Mouse (Mus musculus): ENCODE results near the gene Rc3h1. TPM values are rescaled to one million over a fixed set of nuclear protein-coding genes. Genes with fewer than 3 reads are reported as not detected.

The Rc3h1 gene
- polyA plus RNA-seq, 1 experiment = 29.7 TPM

GRCm38 (mm10) chr1:160985477-160985876 is 79.3 kb downstream of the Rc3h1 start:
- H3K27ac ChIP-seq (ENCODE audit: insufficient read depth, low read length) = no peak overlapping the region
- H3K4me3 ChIP-seq (ENCODE audit: insufficient read depth, low read length) = no peak overlapping the region
- TF ChIP-seq POLR2A (IDR thresholded peaks at IDR 0.05; ENCODE audit: low read depth, low read length) = no peak
- TF ChIP-seq CTCF (IDR thresholded peaks at IDR 0.05; ENCODE audit: borderline replicate concordance, insufficient read depth, low read length) = no peak
- no peaks in the 10 kb centered on the region for H3K4me1 ChIP-seq (ENCODE audit: control insufficient read depth, insufficient read depth, low read length)

DNA sequence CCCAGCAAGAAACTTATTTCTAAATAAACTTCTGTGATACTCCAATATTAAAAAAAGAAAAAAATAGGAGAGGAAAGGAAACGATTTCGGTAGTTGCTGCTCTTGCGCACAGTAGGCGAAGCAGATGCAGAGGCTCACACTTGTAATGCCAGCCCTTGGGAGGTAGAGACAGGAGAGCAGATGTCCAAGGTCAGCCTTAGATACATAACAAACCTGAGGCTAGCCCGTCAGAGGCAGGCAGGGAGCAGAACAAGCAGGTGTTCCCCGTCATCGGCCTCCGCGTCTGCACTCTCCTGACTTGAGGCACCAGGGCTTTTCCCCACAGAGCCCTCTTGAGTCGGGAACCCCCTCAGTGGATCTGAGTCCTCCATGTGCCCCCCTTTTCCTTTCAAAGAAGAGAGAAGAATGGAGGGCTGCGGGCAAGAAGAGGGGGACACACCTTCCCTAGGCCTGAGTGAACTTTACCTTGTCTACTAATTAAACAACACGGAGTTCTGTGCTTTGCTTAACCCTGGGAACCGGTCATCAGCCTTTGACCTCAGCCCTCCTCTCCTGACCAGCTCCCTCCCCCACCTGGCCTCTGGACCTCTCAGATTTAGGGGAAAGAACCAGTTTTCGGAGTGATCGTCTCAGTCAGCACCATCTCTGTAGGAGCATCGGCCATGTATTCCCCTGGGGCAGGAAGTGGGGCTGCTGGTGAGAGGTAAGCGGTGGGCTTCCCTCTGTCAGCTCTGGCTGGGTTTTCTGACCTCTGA is 80.8 kb downstream of the Rc3h1 start:
- TF ChIP-seq POLR2A (IDR thresholded peaks at IDR 0.05; ENCODE audit: low read depth, low read length) = no peak
- Histone ChIP-seq H3K27ac (ENCODE audit: insufficient read depth, low read length) (no peak overlapping the region), H3K4me1 (ENCODE audit: control insufficient read depth, insufficient read depth, low read length) (no peaks in the 10 kb centered on the region), H3K4me3 (ENCODE audit: insufficient read depth, low read length) (no peak overlapping the region)

DNA sequence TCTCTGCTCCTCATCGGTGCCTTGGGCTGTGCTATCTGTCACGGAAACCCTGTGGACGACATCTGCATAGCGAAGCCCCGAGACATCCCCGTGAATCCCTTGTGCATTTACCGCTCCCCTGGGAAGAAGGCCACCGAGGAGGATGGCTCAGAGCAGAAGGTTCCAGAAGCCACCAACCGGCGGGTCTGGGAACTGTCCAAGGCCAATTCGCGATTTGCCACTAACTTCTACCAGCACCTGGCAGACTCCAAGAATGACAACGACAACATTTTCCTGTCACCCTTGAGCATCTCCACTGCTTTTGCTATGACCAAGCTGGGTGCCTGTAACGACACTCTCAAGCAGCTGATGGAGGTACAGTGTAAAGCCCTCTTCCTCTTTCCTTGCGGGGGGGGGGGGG is 83.2 kb downstream of the Rc3h1 start:
- TF ChIP-seq POLR2A (IDR thresholded peaks at IDR 0.05; ENCODE audit: low read depth, low read length) (no peak), CTCF (IDR thresholded peaks at IDR 0.05; ENCODE audit: borderline replicate concordance, insufficient read depth, low read length) (no peak)
- Histone ChIP-seq H3K27ac (ENCODE audit: insufficient read depth, low read length) (no peak overlapping the region), H3K4me1 (ENCODE audit: control insufficient read depth, insufficient read depth, low read length) (no peaks in the 10 kb centered on the region), H3K4me3 (ENCODE audit: insufficient read depth, low read length) (no peak overlapping the region)

DNA sequence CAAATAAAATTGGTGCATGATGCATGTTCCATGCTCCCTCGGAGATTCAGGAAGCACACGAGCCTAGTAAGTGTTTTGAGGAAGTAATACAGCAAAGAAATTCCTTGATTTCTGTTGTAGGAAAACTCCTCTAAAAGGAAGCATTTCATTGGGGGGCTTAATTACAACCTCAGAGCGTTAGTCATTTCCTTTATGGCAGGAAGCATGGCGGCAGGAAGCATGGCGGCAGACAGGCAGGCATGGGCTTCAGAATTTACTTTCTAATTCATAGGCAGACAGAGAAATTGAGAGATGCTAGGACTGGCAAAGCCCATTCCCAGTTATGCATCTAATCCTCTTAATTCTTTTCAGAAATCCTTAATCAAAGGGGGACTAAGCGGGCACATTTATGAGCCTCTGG is 87.6 kb downstream of the Rc3h1 start:
- Histone ChIP-seq H3K4me3 (ENCODE audit: insufficient read depth, low read length) (no peak overlapping the region), H3K27ac (ENCODE audit: insufficient read depth, low read length) (no peak overlapping the region)
- TF ChIP-seq POLR2A (IDR thresholded peaks at IDR 0.05; ENCODE audit: low read depth, low read length) (no peak), CTCF (IDR thresholded peaks at IDR 0.05; ENCODE audit: borderline replicate concordance, insufficient read depth, low read length) (no peak)

DNA sequence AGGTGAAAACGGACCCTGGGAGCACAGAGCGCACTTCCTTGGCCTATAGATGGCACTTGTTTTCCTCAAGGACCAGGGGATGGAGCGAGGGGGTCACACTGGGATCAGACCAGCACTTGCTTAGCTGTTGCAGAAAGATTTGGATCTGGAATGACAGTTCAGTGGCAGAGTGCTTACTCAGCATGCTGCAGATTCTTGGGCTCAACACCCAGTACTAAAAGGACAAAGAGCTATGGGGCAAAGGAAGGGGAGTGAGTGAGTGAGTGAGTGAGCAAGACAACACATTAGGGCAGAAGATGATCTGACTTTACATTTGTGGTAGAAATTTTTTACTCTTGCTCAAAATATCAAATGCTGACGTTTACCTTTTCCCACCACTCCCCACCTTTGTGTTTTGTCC is 98.7 kb downstream of the Rc3h1 start:
- H3K4me3 ChIP-seq (ENCODE audit: insufficient read depth, low read length) = no peak overlapping the region
- H3K4me1 ChIP-seq (ENCODE audit: control insufficient read depth, insufficient read depth, low read length) = no peaks in the 10 kb centered on the region
- no peak for TF ChIP-seq CTCF (IDR thresholded peaks at IDR 0.05; ENCODE audit: borderline replicate concordance, insufficient read depth, low read length)
- no peak for TF ChIP-seq POLR2A (IDR thresholded peaks at IDR 0.05; ENCODE audit: low read depth, low read length)
- H3K27ac ChIP-seq (ENCODE audit: insufficient read depth, low read length) = no peak overlapping the region

More for the DNA sequence above, 87.6 kb downstream of the Rc3h1 start:
- no peaks in the 10 kb centered on the region for H3K4me1 ChIP-seq (ENCODE audit: control insufficient read depth, insufficient read depth, low read length)

- no peak for TF ChIP-seq CTCF (IDR thresholded peaks at IDR 0.05; ENCODE audit: borderline replicate concordance, insufficient read depth, low read length)
- TF ChIP-seq POLR2A (IDR thresholded peaks at IDR 0.05; ENCODE audit: low read depth, low read length) = no peak
- H3K4me1 ChIP-seq (ENCODE audit: control insufficient read depth, insufficient read depth, low read length) = no peaks in the 10 kb centered on the region
- no peak overlapping the region for H3K27ac ChIP-seq (ENCODE audit: insufficient read depth, low read length)
- H3K4me3 ChIP-seq (ENCODE audit: insufficient read depth, low read length) = no peak overlapping the region
These were observed 99.3 kb downstream of the Rc3h1 start for GRCm38 (mm10) chr1:161005526-161005925.

DNA sequence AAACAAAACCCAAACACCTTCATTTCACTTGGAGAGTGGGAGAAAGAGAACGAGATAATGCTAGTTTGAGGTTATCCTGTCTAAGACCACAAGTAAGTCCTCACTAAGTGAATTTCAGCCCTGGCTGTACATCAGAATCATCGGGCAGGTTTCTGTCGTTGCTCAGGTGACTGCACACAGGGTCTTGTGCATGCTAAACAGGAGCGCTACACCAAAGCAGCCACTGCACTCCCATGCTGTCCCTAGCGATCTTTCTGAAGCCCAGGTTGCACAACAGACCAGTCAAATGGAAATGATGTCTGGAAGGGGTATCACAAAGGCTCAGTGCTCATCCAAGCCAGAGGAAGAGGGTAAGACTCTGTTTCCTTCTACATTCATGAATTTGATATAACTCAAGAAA is 100.3 kb downstream of the Rc3h1 start:
- TF ChIP-seq POLR2A (IDR thresholded peaks at IDR 0.05; ENCODE audit: low read depth, low read length) (no peak), CTCF (IDR thresholded peaks at IDR 0.05; ENCODE audit: borderline replicate concordance, insufficient read depth, low read length) (no peak)
- H3K4me1 ChIP-seq (ENCODE audit: control insufficient read depth, insufficient read depth, low read length) = no peaks in the 10 kb centered on the region

DNA sequence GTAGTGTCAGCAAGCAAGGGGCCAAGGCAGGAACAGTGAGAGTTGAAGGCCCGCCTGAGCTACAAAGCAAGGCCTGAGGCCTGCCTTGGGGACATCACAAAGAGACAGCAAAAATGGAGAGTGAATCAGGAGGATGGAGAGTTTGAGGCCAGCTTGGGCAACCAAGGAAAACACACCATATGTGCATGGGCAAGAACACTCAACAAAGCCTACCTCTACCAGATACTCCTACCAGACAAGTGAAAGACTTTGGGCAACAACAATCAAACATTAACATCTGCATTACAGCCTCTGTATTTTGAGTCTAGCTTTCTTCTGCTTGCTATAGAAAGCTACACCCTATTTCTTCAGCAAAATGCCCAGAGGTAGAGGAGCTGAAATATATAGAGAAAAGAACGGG is 101.8 kb downstream of the Rc3h1 start:
- Histone ChIP-seq H3K27ac (ENCODE audit: insufficient read depth, low read length) (no peak overlapping the region), H3K4me1 (ENCODE audit: control insufficient read depth, insufficient read depth, low read length) (no peaks in the 10 kb centered on the region), H3K4me3 (ENCODE audit: insufficient read depth, low read length) (no peak overlapping the region)
- TF ChIP-seq POLR2A (IDR thresholded peaks at IDR 0.05; ENCODE audit: low read depth, low read length) (no peak), CTCF (IDR thresholded peaks at IDR 0.05; ENCODE audit: borderline replicate concordance, insufficient read depth, low read length) (no peak)

More for the DNA sequence above, 100.3 kb downstream of the Rc3h1 start:
- no peak overlapping the region for H3K4me3 ChIP-seq (ENCODE audit: insufficient read depth, low read length)
- H3K27ac ChIP-seq (ENCODE audit: insufficient read depth, low read length) = no peak overlapping the region

DNA sequence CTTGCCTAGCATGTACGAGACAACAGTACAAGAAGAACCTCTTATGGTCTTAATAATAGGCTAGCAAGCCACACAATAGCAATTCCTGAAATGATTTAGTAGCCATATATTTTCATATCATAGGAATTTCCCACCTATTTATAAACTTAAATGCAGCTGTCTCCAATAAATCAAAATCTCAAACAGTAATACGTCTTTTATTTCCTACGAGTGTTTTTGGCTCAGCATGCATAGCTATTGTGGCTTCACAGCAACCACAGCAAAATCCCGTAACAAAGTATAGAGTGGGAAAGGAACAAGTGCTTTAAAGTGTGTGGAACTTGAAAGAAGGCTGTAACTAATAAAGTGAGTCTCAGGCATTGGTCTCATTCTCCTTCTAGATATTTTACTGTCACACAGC is 104.2 kb downstream of the Rc3h1 start:
- no peaks in the 10 kb centered on the region for H3K4me1 ChIP-seq (ENCODE audit: control insufficient read depth, insufficient read depth, low read length)
- no peak overlapping the region for H3K4me3 ChIP-seq (ENCODE audit: insufficient read depth, low read length)
- no peak overlapping the region for H3K27ac ChIP-seq (ENCODE audit: insufficient read depth, low read length)
- TF ChIP-seq CTCF (IDR thresholded peaks at IDR 0.05; ENCODE audit: borderline replicate concordance, insufficient read depth, low read length) (no peak), POLR2A (IDR thresholded peaks at IDR 0.05; ENCODE audit: low read depth, low read length) (no peak)

GRCm38 (mm10) chr1:161016378-161016777 is 110.2 kb downstream of the Rc3h1 start:
- H3K4me1 ChIP-seq (ENCODE audit: control insufficient read depth, insufficient read depth, low read length) = no peaks in the 10 kb centered on the region

More at GRCm38 (mm10) chr1:161016378-161016777, 110.2 kb downstream of the Rc3h1 start:
- TF ChIP-seq CTCF (IDR thresholded peaks at IDR 0.05; ENCODE audit: borderline replicate concordance, insufficient read depth, low read length) (no peak), POLR2A (IDR thresholded peaks at IDR 0.05; ENCODE audit: low read depth, low read length) (no peak)
- no peak overlapping the region for H3K27ac ChIP-seq (ENCODE audit: insufficient read depth, low read length)
- no peak overlapping the region for H3K4me3 ChIP-seq (ENCODE audit: insufficient read depth, low read length)

Measured in embryonic fibroblast, embryonic 13.5 days (primary cell).